Mouse (Mus musculus) lung, postnatal 0 days (tissue): ENCODE data around the gene Cyp11a1. TPM values are rescaled to one million over a fixed set of nuclear protein-coding genes. Genes with fewer than 3 reads are reported as not detected.
A peak's percentile ranks its signal among the peaks of the same experiment; 100 is the strongest.

Source experiments
- ATAC-seq: fragments of 200-750 bp; cut with Nextera tagmentation; 2 replicates; pipeline ENCODE4 v1.8.0; 2017; ENCODE audit warnings: moderate library complexity
- DNase-seq: peaks from one replicate; pipeline ENCODE4 v3.0.0-alpha.2; 2016; ENCODE audit warnings: low spot score
- H3K27ac ChIP-seq: fragments of 300-500 bp; sonication (generic); 2 replicates; pipeline ENCODE4 v1.5.1; 2014; ENCODE audit warnings: antibody characterized with exemption, mild to moderate bottlenecking, low read length, mixed read lengths
- H3K27me3 ChIP-seq: fragments of 300-500 bp; sonication (generic); replicated peaks from 2 replicates; pipeline ENCODE4 v1.6.1; 2014; ENCODE audit warnings: low read length, mixed read lengths; ENCODE audit not compliant: insufficient read depth
- H3K36me3 ChIP-seq: fragments of 300-500 bp; sonication (generic); 2 replicates; pipeline ENCODE4 v1.6.1; 2014; ENCODE audit warnings: low read length, mixed read lengths; ENCODE audit not compliant: insufficient read depth
- H3K4me1 ChIP-seq: fragments of 300-500 bp; sonication (generic); 2 replicates; pipeline ENCODE4 v1.6.1; 2014; ENCODE audit warnings: antibody characterized with exemption, low read depth, low read length, mixed read lengths; ENCODE audit not compliant: insufficient read depth
- H3K4me2 ChIP-seq: fragments of 300-500 bp; sonication (generic); replicated peaks from 2 replicates; pipeline ENCODE4 v1.6.1; 2014; ENCODE audit warnings: low read depth, mild to moderate bottlenecking, low read length, moderate library complexity, mixed read lengths
- H3K4me3 ChIP-seq: fragments of 300-500 bp; sonication (generic); 2 replicates; pipeline ENCODE4 v1.5.1; 2014; ENCODE audit warnings: low read depth, low read length
- H3K9ac ChIP-seq: fragments of 300-500 bp; sonication (generic); replicated peaks from 2 replicates; pipeline ENCODE4 v1.6.1; 2014; ENCODE audit warnings: low read depth, mild to moderate bottlenecking
- H3K9me3 ChIP-seq: fragments of 300-500 bp; sonication (generic); 2 replicates; pipeline ENCODE4 v1.6.1; 2016; ENCODE audit warnings: low read length, mixed read lengths
- CTCF ChIP-seq: IDR thresholded peaks from 2 replicates; pipeline ENCODE4 v1.5.1; 2016; ENCODE audit warnings: antibody characterized with exemption, mild to moderate bottlenecking
- EP300 ChIP-seq: IDR thresholded peaks from 2 replicates; pipeline ENCODE4 v1.6.1; 2016; ENCODE audit warnings: antibody characterized with exemption, mild to moderate bottlenecking, control low read depth
- WGBS: fragments of 180-500 bp; shearing (Covaris S2); extraction: QIAGEN DNeasy Blood & Tissue Kit; methylation state at CpG from one replicate; pipeline ENCODE4 v1.1.7; 2014; 5-methylcytosine and 5-hydroxymethylcytosine counted together
- polyA plus RNA-seq: library from polyadenylated mRNA; unstranded; fragments of >200 nt; fragmentation: Nextera tagmentation; extraction: Ambion mirVana; gene quantifications from 2 replicates; pipeline ENCODE4 v1.2.1, GENCODE M21; 2015

The Cyp11a1 gene
- polyA plus RNA-seq, 1 experiment from 2014 or later: 1.2 TPM

GRCm38 (mm10) chr9:58053544-58053943, 47.3 kb downstream of the Cyp11a1 start:
- ATAC-seq: no peak
- Histone ChIP-seq H3K4me1 (no peaks in the 10 kb centered on the region), H3K27me3 (no peaks in the 10 kb centered on the region), H3K27ac (no peak overlapping the region), H3K36me3 (no peaks in the 10 kb centered on the region), H3K9me3 (no peaks in the 10 kb centered on the region), H3K4me3 (no peak overlapping the region), H3K4me2 (no peak overlapping the region), H3K9ac (no peak overlapping the region)
- no peak for TF ChIP-seq CTCF
- TF ChIP-seq EP300: no peak
- DNase-seq: no peak
- 48% methylated on average over 3 of the region's 3 CpGs for WGBS

DNA sequence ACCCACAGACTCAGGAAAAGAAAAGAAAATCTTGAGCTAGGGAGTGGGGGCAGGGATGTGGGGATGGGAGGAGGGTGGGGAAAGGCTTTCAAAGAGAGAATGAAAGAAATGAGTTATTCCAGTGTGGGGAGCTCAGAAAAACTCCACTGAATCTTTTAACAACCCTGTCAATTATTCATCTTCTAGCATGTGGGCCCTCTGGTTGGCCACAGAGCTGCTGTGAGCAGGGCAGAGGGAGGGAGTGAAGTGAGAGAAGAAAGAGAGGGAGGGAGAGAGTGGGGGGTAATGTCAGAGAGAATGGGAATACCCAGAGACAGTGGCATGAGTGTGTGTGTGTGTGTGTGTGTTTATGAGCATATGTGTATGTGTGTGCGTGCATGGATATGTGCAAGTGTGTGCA, 47.8 kb downstream of the Cyp11a1 start:
- Histone ChIP-seq H3K9me3 (no peaks in the 10 kb centered on the region), H3K9ac (no peak overlapping the region), H3K4me2 (no peak overlapping the region), H3K36me3 (no peaks in the 10 kb centered on the region), H3K27ac (no peak overlapping the region), H3K27me3 (no peaks in the 10 kb centered on the region), H3K4me1 (no peaks in the 10 kb centered on the region), H3K4me3 (no peak overlapping the region)
- WGBS: 76% methylated on average over 1 of the region's 1 CpGs
- DNase-seq (no peak), ATAC-seq (no peak)
- TF ChIP-seq EP300: no peak
- TF ChIP-seq CTCF: no peak

- Histone ChIP-seq H3K36me3 (no peaks in the 10 kb centered on the region), H3K27ac (no peak overlapping the region), H3K4me1 (no peaks in the 10 kb centered on the region), H3K9ac (no peak overlapping the region), H3K4me3 (no peak overlapping the region), H3K9me3 (no peaks in the 10 kb centered on the region), H3K4me2 (no peak overlapping the region), H3K27me3 (no peaks in the 10 kb centered on the region)
- no peak for ATAC-seq
- TF ChIP-seq CTCF (no peak), EP300 (no peak)
- WGBS: 71% methylated on average over 5 of the region's 5 CpGs
- no peak for DNase-seq
These were observed 49.5 kb downstream of the Cyp11a1 start for GRCm38 (mm10) chr9:58055666-58056065.

DNA sequence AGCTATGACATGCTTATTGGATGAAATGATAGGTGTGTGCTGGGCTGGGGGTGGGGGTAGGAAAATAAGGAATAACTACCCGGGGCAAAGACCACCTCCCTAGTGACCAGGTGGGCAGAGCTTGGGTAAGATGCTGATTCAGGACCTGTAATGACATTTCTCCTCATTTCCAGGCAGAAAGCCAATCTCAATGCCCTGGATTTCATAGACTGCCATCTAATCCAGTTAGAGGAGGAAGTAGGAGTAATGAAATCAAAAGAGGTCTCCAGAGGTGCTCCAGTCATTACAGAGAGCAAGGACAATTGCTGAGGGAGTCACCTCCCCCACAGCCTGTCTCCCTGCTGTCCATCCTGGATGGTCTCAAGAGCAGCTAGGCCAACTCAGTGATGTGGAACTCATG, 53.7 kb downstream of the Cyp11a1 start:
- ATAC-seq (no peak), DNase-seq (no peak)
- no peak for TF ChIP-seq EP300
- TF ChIP-seq CTCF: no peak
- Histone ChIP-seq H3K4me3 (no peak overlapping the region), H3K27me3 (0 out of 2 replicates have a peak, but pooled peaks cover 4% of the 10 kb centered on the region), H3K4me1 (no peaks in the 10 kb centered on the region), H3K9ac (no peak overlapping the region), H3K27ac (no peak overlapping the region), H3K4me2 (no peak overlapping the region), H3K9me3 (no peaks in the 10 kb centered on the region), H3K36me3 (no peaks in the 10 kb centered on the region)
- 28% methylated on average over 1 of the region's 1 CpGs for WGBS

- DNase-seq (peak; percentile 59), ATAC-seq (no peak)
- Histone ChIP-seq H3K27me3 (0 out of 2 replicates have a peak, but pooled peaks cover 4% of the 10 kb centered on the region), H3K4me1 (no peaks in the 10 kb centered on the region), H3K9me3 (no peaks in the 10 kb centered on the region), H3K9ac (no peak overlapping the region), H3K36me3 (no peaks in the 10 kb centered on the region), H3K4me2 (no peak overlapping the region), H3K27ac (no peak overlapping the region), H3K4me3 (no peak overlapping the region)
- TF ChIP-seq EP300: no peak
- TF ChIP-seq CTCF: no peak
- WGBS: 12% methylated on average over 23 of the region's 23 CpGs
These were observed 54.8 kb downstream of the Cyp11a1 start for GRCm38 (mm10) chr9:58060677-58061667.

- WGBS: 0% methylated on average over 3 of the region's 3 CpGs
- Histone ChIP-seq H3K27ac (no peak within 1 kb of the TSS), H3K27me3 (0 out of 2 replicates have a peak, but pooled peaks cover 4% of the 10 kb centered on the region), H3K9ac (no peak within 1 kb of the TSS), H3K9me3 (no peaks in the 10 kb centered on the region), H3K4me2 (no peak within 1 kb of the TSS), H3K4me1 (no peaks in the 10 kb centered on the region), H3K4me3 (no peak within 1 kb of the TSS), H3K36me3 (no peaks in the 10 kb centered on the region)
- DNase-seq (no peak), ATAC-seq (no peak)
- TF ChIP-seq CTCF (no peak), EP300 (no peak)
These were observed 57.3 kb downstream of the Cyp11a1 start, which contains the start of gene Stra6 for GRCm38 (mm10) chr9:58063531-58063930. Gene Stra6, plus strand, starts transcription at chr9:58063788.
